In genomic region chr10:93050571-93050970, GRCm38 (mm10) we compare ENCODE assay signal across 16 mouse cellular contexts. TPM values are rescaled to one million over a fixed set of nuclear protein-coding genes. Genes with fewer than 3 reads are reported as not detected.
DNase-seq lines count a peak whose midpoint lies in the region; ATAC-seq and TF ChIP-seq lines count a peak whose summit lies in the region.
"Had no signal": no experiment of that assay in that cellular context is flagged by ENCODE, and none has a peak within 500 bp of the region (broad histone marks: within the 10 kb centered on the region; RNA-seq: fewer than 3 reads in every experiment).

No protein-coding gene starts in this region.

- no peaks in the 10 kb centered on the region for H3K9me3 ChIP-seq in forebrain, embryonic 14.5 days (replicated peaks; ENCODE audit: control insufficient read depth, low read length)
- H3K9me3 ChIP-seq in forebrain, postnatal 0 days (ENCODE audit: low read length): no peaks in the 10 kb centered on the region
- H3K9me3 ChIP-seq in lung, embryonic 16.5 days (ENCODE audit: control insufficient read depth, low read length): no peaks in the 10 kb centered on the region
- H3K9me3 ChIP-seq: embryonic facial prominence, embryonic 15.5 days; forebrain, embryonic 12.5 days; hindbrain, embryonic 10.5 days; hindbrain, embryonic 15.5 days; midbrain, embryonic 12.5 days had no signal

- H3K4me1 ChIP-seq in forebrain, embryonic 14.5 days (ENCODE audit: control insufficient read depth, insufficient read depth, low read length): no peaks in the 10 kb centered on the region
- H3K4me1 ChIP-seq in forebrain, postnatal 0 days (ENCODE audit: insufficient read depth): no peaks in the 10 kb centered on the region
- H3K4me1 ChIP-seq in lung, embryonic 16.5 days (replicated peaks; ENCODE audit: control insufficient read depth, insufficient read depth, low read length): 0 out of 2 replicates have a peak, but pooled peaks cover 2% of the 10 kb centered on the region
- H3K4me1 ChIP-seq: embryonic facial prominence, embryonic 15.5 days; forebrain, embryonic 12.5 days; hindbrain, embryonic 10.5 days; hindbrain, embryonic 15.5 days; midbrain, embryonic 12.5 days had no signal

- TF ChIP-seq POLR2A in brain, embryonic 14.5 days (IDR thresholded peaks at IDR 0.05; ENCODE audit: borderline replicate concordance, extremely low read depth, insufficient read depth, insufficient read length, poor library complexity, severe bottlenecking): no peak

- no peaks in the 10 kb centered on the region for H3K36me3 ChIP-seq in forebrain, embryonic 14.5 days (ENCODE audit: control insufficient read depth, insufficient read depth, low read length)
- H3K36me3 ChIP-seq in forebrain, postnatal 0 days (ENCODE audit: insufficient read depth): no peaks in the 10 kb centered on the region
- no peaks in the 10 kb centered on the region for H3K36me3 ChIP-seq in lung, embryonic 16.5 days (ENCODE audit: control insufficient read depth, insufficient read depth, low read length)
- H3K36me3 ChIP-seq: embryonic facial prominence, embryonic 15.5 days; forebrain, embryonic 12.5 days; hindbrain, embryonic 10.5 days; hindbrain, embryonic 15.5 days; midbrain, embryonic 12.5 days had no signal

- ATAC-seq in forebrain, embryonic 14.5 days: peak; percentile 15; the same call in 1 of the 2 replicates
- ATAC-seq in forebrain, postnatal 0 days: no peak
- peak; percentile 83 for ATAC-seq in lung, embryonic 16.5 days (ENCODE audit: low read depth)

- H3K27me3 ChIP-seq in forebrain, embryonic 14.5 days (replicated peaks; ENCODE audit: control insufficient read depth, insufficient read depth, low read length): no peaks in the 10 kb centered on the region
- H3K27me3 ChIP-seq in forebrain, postnatal 0 days (ENCODE audit: insufficient read depth, low read length): no peaks in the 10 kb centered on the region
- no peaks in the 10 kb centered on the region for H3K27me3 ChIP-seq in lung, embryonic 16.5 days (ENCODE audit: control insufficient read depth, insufficient read depth, low read depth, low read length)
- H3K27me3 ChIP-seq: CH12.LX; embryonic facial prominence, embryonic 15.5 days; forebrain, embryonic 12.5 days; hindbrain, embryonic 15.5 days; midbrain, embryonic 12.5 days had no signal

- peak; percentile 28 for DNase-seq in forebrain, embryonic 14.5 days (ENCODE audit: low spot score)
- DNase-seq in forebrain, postnatal 0 days: no peak
- DNase-seq in lung, postnatal 25 days (ENCODE audit: low spot score): no peak
- peak; percentile 52 for DNase-seq in CD4-positive helper T cell, adult 2 months (ENCODE audit: low read depth, low spot score)
- DNase-seq in brain, embryonic 14.5 days (ENCODE audit: low read depth): peak; percentile 37
- no peak for DNase-seq in left cerebral cortex, adult 8-10 months (ENCODE audit: low spot score in 2 of 2)
- no peak for DNase-seq in left cerebral cortex, adult 9 months (ENCODE audit: low spot score in 2 of 2)

- H3K4me2 ChIP-seq in forebrain, embryonic 14.5 days (ENCODE audit: low read length): no peak overlapping the region
- H3K4me2 ChIP-seq in forebrain, postnatal 0 days (ENCODE audit: low read depth): no peak overlapping the region
- H3K4me2 ChIP-seq in lung, embryonic 16.5 days (ENCODE audit: low read depth, low read length): no peak overlapping the region

- no peak overlapping the region for H3K27ac ChIP-seq in forebrain, embryonic 14.5 days (ENCODE audit: low read depth, low read length)
- no peak overlapping the region for H3K27ac ChIP-seq in forebrain, postnatal 0 days (ENCODE audit: low read depth, low read length)
- H3K27ac ChIP-seq in lung, embryonic 16.5 days (ENCODE audit: low read length): peak overlapping the region; percentile 81
- H3K27ac ChIP-seq: embryonic facial prominence, embryonic 15.5 days; forebrain, embryonic 12.5 days; hindbrain, embryonic 15.5 days; midbrain, embryonic 12.5 days; stomach, postnatal 0 days had no signal

- 30% methylated on average over 3 of the region's 3 CpGs for WGBS in forebrain, embryonic 14.5 days
- 26% methylated on average over 3 of the region's 3 CpGs for WGBS in forebrain, postnatal 0 days
- WGBS in lung, embryonic 16.5 days: 30% methylated on average over 3 of the region's 3 CpGs

- TF ChIP-seq CTCF in forebrain, postnatal 0 days (IDR thresholded peaks at IDR 0.05; ENCODE audit: low read depth): no peak
- no peak for TF ChIP-seq CTCF in brain, embryonic 14.5 days (IDR thresholded peaks at IDR 0.05; ENCODE audit: borderline replicate concordance, extremely low read depth, insufficient read depth, insufficient read length)

- no peak overlapping the region for H3K9ac ChIP-seq in forebrain, embryonic 14.5 days (ENCODE audit: low read length)
- no peak overlapping the region for H3K9ac ChIP-seq in forebrain, postnatal 0 days
- no peak overlapping the region for H3K9ac ChIP-seq in lung, embryonic 16.5 days (ENCODE audit: low read length)
- H3K9ac ChIP-seq: embryonic facial prominence, embryonic 15.5 days; forebrain, embryonic 12.5 days; midbrain, embryonic 12.5 days had no signal

- H3K4me3 ChIP-seq in forebrain, embryonic 14.5 days (ENCODE audit: low read depth, low read length): no peak overlapping the region
- no peak overlapping the region for H3K4me3 ChIP-seq in forebrain, postnatal 0 days (ENCODE audit: low read depth, low read length)
- H3K4me3 ChIP-seq in lung, embryonic 16.5 days (ENCODE audit: low read length): no peak overlapping the region

RNA-seq across cellular contexts. Expression of gene Cfap54, which starts 30.8 kb away (rescaled TPM):
- 1.2 and 1.5 TPM in 2 replicates for polyA plus RNA-seq in forebrain, embryonic 14.5 days (2014; fragmentation: Nextera tagmentation; extraction: Ambion mirVana)
- 3.2 and 4.8 TPM in 2 replicates for total RNA-seq in forebrain, postnatal 0 days (2014; rRNA removed)
- polyA plus RNA-seq in forebrain, postnatal 0 days (2015; fragmentation: Nextera tagmentation; extraction: Ambion mirVana): 1.9 and 4.2 TPM in 2 replicates
- polyA plus RNA-seq in lung, embryonic 16.5 days (2015; fragmentation: Nextera tagmentation; extraction: Ambion mirVana): 2.0 and 2.2 TPM in 2 replicates
- 1.9 and 2.8 TPM in 2 replicates for polyA plus RNA-seq in brain, embryonic 14.5 days (2012; rRNA removed)
- 10 to 100 TPM; 19.8 to 25.0 (median 21.4) TPM for total RNA-seq in left cerebral cortex, adult 8-10 months (2022)
- polyA plus RNA-seq: liver, embryonic 16.5 days; stomach, postnatal 0 days had no signal

Comparison
In these comparisons a context has a peak if more than half of its experiments do, and no peak if none do; other contexts are left out.
1. DNase-seq: peak in forebrain, embryonic 14.5 days (single experiment), CD4-positive helper T cell, adult 2 months (single experiment) and brain, embryonic 14.5 days (single experiment); none in forebrain, postnatal 0 days (single experiment), lung, postnatal 25 days (single experiment), left cerebral cortex, adult 8-10 months (0 of 2) and left cerebral cortex, adult 9 months (0 of 2).